Mouse (Mus musculus) hindbrain, embryonic 13.5 days (tissue): Measurements from ENCODE around the gene Cfap20. TPM values are rescaled to one million over a fixed set of nuclear protein-coding genes. Genes with fewer than 3 reads are reported as not detected.

ENCODE experiments used
- ATAC-seq: fragments of 200-750 bp; cut with Nextera tagmentation; 2 replicates; pipeline ENCODE4 v1.8.0; 2017; ENCODE audit warnings: moderate TSS enrichment; ENCODE audit not compliant: low FRiP score
- H3K27ac ChIP-seq: fragments of 300-500 bp; sonication (generic); 2 replicates; pipeline ENCODE4 v1.5.1; 2015; ENCODE audit warnings: inconsistent platforms, mild to moderate bottlenecking, moderate library complexity
- H3K27me3 ChIP-seq: fragments of 300-500 bp; sonication (generic); 2 replicates; pipeline ENCODE4 v1.6.1; 2015; ENCODE audit warnings: mild to moderate bottlenecking, inconsistent platforms
- H3K36me3 ChIP-seq: fragments of 300-500 bp; sonication (generic); 2 replicates; pipeline ENCODE4 v1.6.1; 2015; ENCODE audit warnings: mild to moderate bottlenecking, inconsistent platforms
- H3K4me1 ChIP-seq: fragments of 300-500 bp; sonication (generic); replicated peaks from 2 replicates; pipeline ENCODE4 v1.6.1; 2015; ENCODE audit warnings: inconsistent platforms
- H3K4me2 ChIP-seq: fragments of 300-500 bp; sonication (generic); 2 replicates; pipeline ENCODE4 v1.6.1; 2015; ENCODE audit warnings: inconsistent platforms, mild to moderate bottlenecking, moderate library complexity
- H3K4me3 ChIP-seq: fragments of 300-500 bp; sonication (generic); 2 replicates; pipeline ENCODE4 v1.5.1; 2015; ENCODE audit warnings: mild to moderate bottlenecking, inconsistent platforms
- H3K9ac ChIP-seq: fragments of 300-500 bp; sonication (generic); 2 replicates; pipeline ENCODE4 v1.6.1; 2015; ENCODE audit warnings: mild to moderate bottlenecking, inconsistent platforms
- H3K9me3 ChIP-seq: fragments of 300-500 bp; sonication (generic); 2 replicates; pipeline ENCODE4 v1.6.1; 2016; ENCODE audit warnings: inconsistent platforms
- WGBS: fragments of 180-500 bp; shearing (Covaris S2); methylation state at CpG from one replicate; pipeline ENCODE4 v1.1.7; 2015; 5-methylcytosine and 5-hydroxymethylcytosine counted together
- polyA plus RNA-seq: library from polyadenylated mRNA; unstranded; fragments of >200 nt; fragmentation: Nextera tagmentation; extraction: Ambion mirVana; gene quantifications from 2 replicates; pipeline ENCODE4 v1.2.1, GENCODE M21; 2015

The Cfap20 gene
- polyA plus RNA-seq, 1 experiment from 2014 or later: 134 TPM

GRCm38 (mm10) chr8:95401091-95401490 is 33.6 kb downstream of the Cfap20 start:
- Histone ChIP-seq H3K9me3 (no peaks in the 10 kb centered on the region), H3K9ac (no peak overlapping the region), H3K27ac (no peak overlapping the region), H3K4me2 (no peak overlapping the region), H3K36me3 (no peaks in the 10 kb centered on the region), H3K4me3 (no peak overlapping the region), H3K27me3 (no peaks in the 10 kb centered on the region), H3K4me1 (peaks cover 20% of the 10 kb centered on the region)
- 78% methylated on average over 7 of the region's 7 CpGs for WGBS
- ATAC-seq: no peak

GRCm38 (mm10) chr8:95399131-95399530 is 35.5 kb downstream of the Cfap20 start:
- Histone ChIP-seq H3K4me3 (no peak overlapping the region), H3K4me1 (peaks cover 25% of the 10 kb centered on the region), H3K36me3 (no peaks in the 10 kb centered on the region), H3K27ac (no peak overlapping the region), H3K9ac (no peak overlapping the region), H3K27me3 (no peaks in the 10 kb centered on the region), H3K9me3 (no peaks in the 10 kb centered on the region), H3K4me2 (no peak overlapping the region)
- 78% methylated on average over 9 of the region's 9 CpGs for WGBS
- no peak for ATAC-seq

- H3K9ac ChIP-seq: no peak overlapping the region
- H3K9me3 ChIP-seq: no peaks in the 10 kb centered on the region
- no peak overlapping the region for H3K4me3 ChIP-seq
- H3K4me2 ChIP-seq: no peak overlapping the region
- 37% methylated on average over 5 of the region's 5 CpGs for WGBS
- H3K4me1 ChIP-seq: peaks cover 25% of the 10 kb centered on the region
- H3K27me3 ChIP-seq: no peaks in the 10 kb centered on the region
- H3K36me3 ChIP-seq: no peaks in the 10 kb centered on the region
- ATAC-seq: no peak
- peak overlapping the region; percentile 50 for H3K27ac ChIP-seq
Observed at GRCm38 (mm10) chr8:95397201-95397600, 37.5 kb downstream of the Cfap20 start.

DNA sequence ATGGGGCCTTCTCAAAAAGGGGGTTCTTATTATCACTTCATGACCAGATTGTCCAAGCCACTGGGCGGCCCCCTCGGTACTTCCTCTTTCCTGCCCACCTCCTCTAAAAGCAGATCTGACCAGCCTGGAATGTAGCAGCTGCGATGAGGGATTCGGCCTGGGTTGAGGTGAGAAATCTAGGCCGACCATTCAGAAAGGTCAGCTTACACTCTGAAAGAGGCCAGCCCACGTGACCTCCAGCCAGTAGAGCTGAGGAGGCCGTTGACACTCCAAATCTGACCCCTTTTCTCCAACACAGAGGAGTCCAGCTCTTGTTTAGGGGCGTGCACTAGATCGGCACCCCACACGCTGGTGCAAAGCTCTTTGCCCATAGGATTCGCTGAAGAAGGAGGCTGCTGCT is 37.9 kb downstream of the Cfap20 start:
- no peak overlapping the region for H3K4me3 ChIP-seq
- no peaks in the 10 kb centered on the region for H3K36me3 ChIP-seq
- H3K27me3 ChIP-seq: no peaks in the 10 kb centered on the region
- no peaks in the 10 kb centered on the region for H3K9me3 ChIP-seq
- WGBS: 71% methylated on average over 11 of the region's 11 CpGs
- no peak for ATAC-seq
- H3K4me1 ChIP-seq: peaks cover 25% of the 10 kb centered on the region
- H3K27ac ChIP-seq: peak overlapping the region; percentile 50
- H3K4me2 ChIP-seq: no peak overlapping the region
- H3K9ac ChIP-seq: no peak overlapping the region

GRCm38 (mm10) chr8:95395186-95395918 is 39.3 kb downstream of the Cfap20 start:
- no peaks in the 10 kb centered on the region for H3K9me3 ChIP-seq
- no peak overlapping the region for H3K4me2 ChIP-seq
- H3K27ac ChIP-seq: no peak overlapping the region
- no peaks in the 10 kb centered on the region for H3K27me3 ChIP-seq
- 47% methylated on average over 8 of the region's 8 CpGs for WGBS
- ATAC-seq: no peak
- no peak overlapping the region for H3K9ac ChIP-seq
- peaks cover 25% of the 10 kb centered on the region for H3K4me1 ChIP-seq
- H3K4me3 ChIP-seq: no peak overlapping the region
- H3K36me3 ChIP-seq: no peaks in the 10 kb centered on the region

- Histone ChIP-seq H3K4me3 (no peak overlapping the region), H3K27ac (peak overlapping the region; percentile 8; the same call in 1 of the 2 replicates), H3K9me3 (no peaks in the 10 kb centered on the region), H3K36me3 (no peaks in the 10 kb centered on the region), H3K27me3 (no peaks in the 10 kb centered on the region), H3K9ac (no peak overlapping the region), H3K4me2 (no peak overlapping the region), H3K4me1 (peaks cover 19% of the 10 kb centered on the region)
- 76% methylated on average over 5 of the region's 5 CpGs for WGBS
- no peak for ATAC-seq
Observed at GRCm38 (mm10) chr8:95392604-95393003, 42.1 kb downstream of the Cfap20 start.

DNA sequence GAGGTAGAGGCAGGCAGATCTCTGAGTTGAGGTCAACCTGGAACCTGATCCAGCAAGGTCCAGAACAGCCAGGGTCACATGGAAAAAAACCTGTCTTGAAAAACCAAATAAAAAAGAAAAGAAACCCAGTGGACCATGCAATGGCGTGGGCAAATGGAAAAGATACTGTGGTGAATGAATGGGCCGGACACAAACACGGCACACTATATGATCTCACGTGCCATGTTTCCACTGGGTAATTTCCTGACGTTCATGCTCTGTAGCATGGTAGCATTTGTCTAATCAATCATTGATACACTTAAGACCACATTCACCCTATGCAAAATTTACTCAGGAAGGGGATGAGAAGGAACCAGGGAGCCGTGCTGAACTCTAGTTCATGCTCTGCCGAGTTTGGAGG is 43.6 kb downstream of the Cfap20 start:
- H3K4me2 ChIP-seq: no peak overlapping the region
- peaks cover 6% of the 10 kb centered on the region for H3K4me1 ChIP-seq
- no peaks in the 10 kb centered on the region for H3K27me3 ChIP-seq
- ATAC-seq: no peak
- no peaks in the 10 kb centered on the region for H3K9me3 ChIP-seq
- H3K9ac ChIP-seq: no peak overlapping the region
- H3K4me3 ChIP-seq: no peak overlapping the region
- no peak overlapping the region for H3K27ac ChIP-seq
- WGBS: 72% methylated on average over 7 of the region's 7 CpGs
- H3K36me3 ChIP-seq: no peaks in the 10 kb centered on the region

- H3K27me3 ChIP-seq: no peaks in the 10 kb centered on the region
- 71% methylated on average over 4 of the region's 4 CpGs for WGBS
- H3K9ac ChIP-seq: no peak overlapping the region
- no peak overlapping the region for H3K27ac ChIP-seq
- peaks cover 3% of the 10 kb centered on the region for H3K4me1 ChIP-seq
- no peak overlapping the region for H3K4me2 ChIP-seq
- no peaks in the 10 kb centered on the region for H3K36me3 ChIP-seq
- no peaks in the 10 kb centered on the region for H3K9me3 ChIP-seq
- no peak overlapping the region for H3K4me3 ChIP-seq
- ATAC-seq: no peak
Observed at GRCm38 (mm10) chr8:95390312-95390711, 44.4 kb downstream of the Cfap20 start.

- no peak overlapping the region for H3K4me3 ChIP-seq
- H3K4me2 ChIP-seq: no peak overlapping the region
- ATAC-seq: no peak
- no peaks in the 10 kb centered on the region for H3K36me3 ChIP-seq
- H3K27me3 ChIP-seq: no peaks in the 10 kb centered on the region
- WGBS: 85% methylated on average over 7 of the region's 7 CpGs
- no peak overlapping the region for H3K9ac ChIP-seq
- H3K9me3 ChIP-seq: peaks cover under 1% of the 10 kb centered on the region; the same call in 1 of the 2 replicates
- H3K27ac ChIP-seq: no peak overlapping the region
- no peaks in the 10 kb centered on the region for H3K4me1 ChIP-seq
Observed at GRCm38 (mm10) chr8:95387936-95388335, 46.7 kb downstream of the Cfap20 start.

- no peak for ATAC-seq
- Histone ChIP-seq H3K36me3 (no peaks in the 10 kb centered on the region), H3K27ac (no peak overlapping the region), H3K9ac (no peak overlapping the region), H3K27me3 (no peaks in the 10 kb centered on the region), H3K9me3 (peaks cover 3% of the 10 kb centered on the region; the same call in 1 of the 2 replicates), H3K4me3 (no peak overlapping the region), H3K4me1 (no peaks in the 10 kb centered on the region), H3K4me2 (no peak overlapping the region)
- WGBS: 92% methylated on average over 10 of the region's 10 CpGs
Observed at GRCm38 (mm10) chr8:95387221-95387620, 47.4 kb downstream of the Cfap20 start.

DNA sequence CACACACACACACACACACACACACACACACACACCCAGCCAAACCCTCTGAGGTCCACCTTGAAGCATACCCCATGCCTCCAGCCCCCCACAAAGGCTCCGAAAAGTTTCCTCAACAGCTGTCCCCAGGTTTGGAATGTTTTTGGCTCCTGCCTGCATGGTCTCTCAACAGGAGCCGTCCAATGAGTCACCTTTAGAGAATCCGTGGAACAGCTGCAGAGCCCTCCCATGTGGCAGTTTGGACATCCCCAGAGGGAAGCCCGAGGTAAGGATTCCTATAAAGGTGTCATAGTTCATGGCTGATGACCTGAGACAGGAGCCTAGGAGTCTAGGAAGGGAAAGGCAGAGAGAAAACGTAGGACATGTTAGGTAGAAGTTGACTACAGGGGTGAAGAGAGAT is 48.6 kb downstream of the Cfap20 start:
- H3K4me3 ChIP-seq: no peak overlapping the region
- H3K36me3 ChIP-seq: no peaks in the 10 kb centered on the region
- no peaks in the 10 kb centered on the region for H3K27me3 ChIP-seq
- H3K27ac ChIP-seq: no peak overlapping the region
- ATAC-seq: no peak
- no peak overlapping the region for H3K9ac ChIP-seq
- no peak overlapping the region for H3K4me2 ChIP-seq
- 80% methylated on average over 5 of the region's 5 CpGs for WGBS
- no peaks in the 10 kb centered on the region for H3K4me1 ChIP-seq
- peaks cover 3% of the 10 kb centered on the region; the same call in 1 of the 2 replicates for H3K9me3 ChIP-seq

GRCm38 (mm10) chr8:95384501-95384900 is 50.2 kb downstream of the Cfap20 start:
- Histone ChIP-seq H3K27me3 (no peaks in the 10 kb centered on the region), H3K4me2 (no peak overlapping the region), H3K36me3 (no peaks in the 10 kb centered on the region), H3K4me1 (no peaks in the 10 kb centered on the region), H3K4me3 (no peak overlapping the region), H3K27ac (no peak overlapping the region), H3K9ac (no peak overlapping the region), H3K9me3 (peaks cover 3% of the 10 kb centered on the region; the same call in 1 of the 2 replicates)
- no peak for ATAC-seq
- 88% methylated on average over 3 of the region's 3 CpGs for WGBS

- Histone ChIP-seq H3K27ac (no peak overlapping the region), H3K36me3 (no peaks in the 10 kb centered on the region), H3K9ac (no peak overlapping the region), H3K4me3 (no peak overlapping the region), H3K4me1 (peaks cover 10% of the 10 kb centered on the region; the same call in 1 of the 2 replicates), H3K9me3 (peaks cover 3% of the 10 kb centered on the region; the same call in 1 of the 2 replicates), H3K27me3 (no peaks in the 10 kb centered on the region), H3K4me2 (no peak overlapping the region)
- no peak for ATAC-seq
- WGBS: 88% methylated on average over 3 of the region's 3 CpGs
Observed at GRCm38 (mm10) chr8:95381595-95381994, 53.1 kb downstream of the Cfap20 start.
